ENCODE assay signal across 21 mouse cellular contexts in genomic region chr14:22037498-22038131, GRCm38 (mm10). TPM values are rescaled to one million over a fixed set of nuclear protein-coding genes. Genes with fewer than 3 reads are reported as not detected.
A peak's percentile ranks its signal among the peaks of the same experiment; 100 is the strongest.
DNase-seq lines count a peak whose midpoint lies in the region; ATAC-seq and TF ChIP-seq lines count a peak whose summit lies in the region.
"Had no signal": no experiment of that assay in that cellular context is flagged by ENCODE, and none has a peak within 500 bp of the region (broad histone marks: within the 10 kb centered on the region; RNA-seq: fewer than 3 reads in every experiment).

No protein-coding gene starts in this region.

- peak overlapping the region; percentile 3; the same call in 1 of the 2 replicates for H3K4me3 ChIP-seq in layer of hippocampus, adult 2 months
- H3K4me3 ChIP-seq in forebrain, postnatal 0 days (ENCODE audit: low read depth, low read length): no peak overlapping the region
- no peak overlapping the region for H3K4me3 ChIP-seq in midbrain, embryonic 11.5 days (ENCODE audit: low read depth, low read length)
- no peak overlapping the region for H3K4me3 ChIP-seq in neural tube, embryonic 15.5 days (replicated peaks)
- H3K4me3 ChIP-seq: heart, embryonic 10.5 days had no signal

- WGBS in forebrain, postnatal 0 days: 20% methylated on average over 16 of the region's 16 CpGs
- 65% methylated on average over 16 of the region's 16 CpGs for WGBS in midbrain, embryonic 11.5 days
- 21% methylated on average over 16 of the region's 16 CpGs for WGBS in neural tube, embryonic 15.5 days

- no peak overlapping the region for H3K27ac ChIP-seq in layer of hippocampus, adult 2 months
- H3K27ac ChIP-seq in forebrain, postnatal 0 days (ENCODE audit: low read depth, low read length): peak overlapping the region; percentile 47; the same call in 1 of the 2 replicates
- no peak overlapping the region for H3K27ac ChIP-seq in midbrain, embryonic 11.5 days (ENCODE audit: low read depth, low read length)
- H3K27ac ChIP-seq in neural tube, embryonic 15.5 days (replicated peaks): no peak overlapping the region

- H3K36me3 ChIP-seq in forebrain, postnatal 0 days (ENCODE audit: insufficient read depth): no peaks in the 10 kb centered on the region
- H3K36me3 ChIP-seq in midbrain, embryonic 11.5 days (ENCODE audit: control insufficient read depth, insufficient read depth, low read length): no peaks in the 10 kb centered on the region
- no peaks in the 10 kb centered on the region for H3K36me3 ChIP-seq in neural tube, embryonic 15.5 days
- H3K36me3 ChIP-seq: heart, embryonic 10.5 days had no signal

- H3K4me2 ChIP-seq in forebrain, postnatal 0 days (ENCODE audit: low read depth): 0 out of 2 replicates have a peak overlapping the region, but pooled peaks have one; percentile 2
- no peak overlapping the region for H3K4me2 ChIP-seq in midbrain, embryonic 11.5 days
- H3K4me2 ChIP-seq in neural tube, embryonic 15.5 days: peak overlapping the region; percentile 42
- H3K4me2 ChIP-seq: liver, embryonic 11.5 days; lung, embryonic 14.5 days had no signal

- no peak for DNase-seq in layer of hippocampus, adult 2 months (ENCODE audit: low spot score in 2 of 2)
- no peak for DNase-seq in layer of hippocampus, postnatal 14 days (ENCODE audit: low spot score in 2 of 2)
- peak; percentile 64 for DNase-seq in forebrain, postnatal 0 days
- DNase-seq in midbrain, embryonic 11.5 days (ENCODE audit: low spot score, missing footprints): peak; percentile 85
- DNase-seq in lung, postnatal 25 days (ENCODE audit: low spot score): no peak
- DNase-seq in thymus, postnatal 10 days (ENCODE audit: low spot score in 2 of 2): no peak
- no peak for DNase-seq in kidney, postnatal 25 days
- DNase-seq: adrenal gland, postnatal 36 days; cerebellum, adult 9-10 months; gastrocnemius, postnatal 14 days; heart, postnatal 10 days; kidney, adult 9 months; left cerebral cortex, postnatal 4 days; lung, embryonic 14.5 days; spleen, adult 18-20 months; thymus, adult 18-20 months had no signal

- no peak overlapping the region for H3K9ac ChIP-seq in forebrain, postnatal 0 days
- no peak overlapping the region for H3K9ac ChIP-seq in midbrain, embryonic 11.5 days (ENCODE audit: low read length)
- 0 out of 2 replicates have a peak overlapping the region, but pooled peaks have one; percentile 14 for H3K9ac ChIP-seq in neural tube, embryonic 15.5 days (replicated peaks)
- H3K9ac ChIP-seq: lung, embryonic 14.5 days had no signal

- H3K27me3 ChIP-seq in forebrain, postnatal 0 days (ENCODE audit: insufficient read depth, low read length): peaks cover 49% of the 10 kb centered on the region
- no peaks in the 10 kb centered on the region for H3K27me3 ChIP-seq in midbrain, embryonic 11.5 days (ENCODE audit: control insufficient read depth, insufficient read depth, low read length)
- H3K27me3 ChIP-seq in neural tube, embryonic 15.5 days (replicated peaks): peaks cover 8% of the 10 kb centered on the region; the same call in 1 of the 2 replicates

- H3K4me1 ChIP-seq in forebrain, postnatal 0 days (ENCODE audit: insufficient read depth): no peaks in the 10 kb centered on the region; the same call in 1 of the 2 replicates
- peaks cover 34% of the 10 kb centered on the region for H3K4me1 ChIP-seq in midbrain, embryonic 11.5 days (ENCODE audit: control insufficient read depth, insufficient read depth, low read length)
- H3K4me1 ChIP-seq in neural tube, embryonic 15.5 days: peaks cover 31% of the 10 kb centered on the region

- TF ChIP-seq CTCF in layer of hippocampus, adult 2 months (conservative IDR thresholded peaks at IDR 0.05): no peak
- TF ChIP-seq CTCF in forebrain, postnatal 0 days (IDR thresholded peaks at IDR 0.05; ENCODE audit: low read depth): no peak

- H3K9me3 ChIP-seq in forebrain, postnatal 0 days (ENCODE audit: low read length): no peaks in the 10 kb centered on the region
- H3K9me3 ChIP-seq in midbrain, embryonic 11.5 days (ENCODE audit: control insufficient read depth, low read length): no peaks in the 10 kb centered on the region
- H3K9me3 ChIP-seq in neural tube, embryonic 15.5 days (replicated peaks): no peaks in the 10 kb centered on the region
- H3K9me3 ChIP-seq: heart, embryonic 10.5 days had no signal

- ATAC-seq in forebrain, postnatal 0 days: peak; percentile 57; the same call in 1 of the 2 replicates
- ATAC-seq in midbrain, embryonic 11.5 days (ENCODE audit: low FRiP score): no peak
- no peak; the same call in 1 of the 2 replicates for ATAC-seq in neural tube, embryonic 15.5 days (ENCODE audit: low FRiP score)
- ATAC-seq: activated CD4-positive, CD25-positive, alpha-beta regulatory T cell, adult 4 months; Patski had no signal

RNA-seq across cellular contexts. Expression of gene Lrmda, which starts 18.1 kb away (rescaled TPM):
- total RNA-seq in layer of hippocampus, adult 2 months (2021): 1 to 10 TPM in 1 of 2 experiments, under 1 TPM in 1; 0.87 to 1.5 TPM
- under 1 TPM in 1 of 2 experiments, not detected in 1; 0.95 TPM for total RNA-seq in layer of hippocampus, postnatal 14 days (2021)
- total RNA-seq in forebrain, postnatal 0 days (2014; rRNA removed): 0.15 TPM in 1 of 2 replicates, not detected in the other
- polyA plus RNA-seq in forebrain, postnatal 0 days (2015; fragmentation: Nextera tagmentation; extraction: Ambion mirVana): 0.18 and 0.28 TPM in 2 replicates
- polyA plus RNA-seq in midbrain, embryonic 11.5 days (2014; fragmentation: Nextera tagmentation; extraction: Ambion mirVana): 0.23 and 0.34 TPM in 2 replicates
- polyA plus RNA-seq in neural tube, embryonic 15.5 days (2015; fragmentation: Nextera tagmentation; extraction: Ambion mirVana): 0.49 and 0.68 TPM in 2 replicates
- polyA plus RNA-seq: activated CD4-positive, CD25-positive, alpha-beta regulatory T cell, adult 4 months had no signal

RNA-seq across cellular contexts. Expression of gene Zfp503, which starts 48.2 kb away (rescaled TPM):
- 1 to 10 TPM; 2.2 to 2.5 TPM for total RNA-seq in layer of hippocampus, adult 2 months (2021)
- 1 to 10 TPM; 2.9 TPM for total RNA-seq in layer of hippocampus, postnatal 14 days (2021)
- total RNA-seq in forebrain, postnatal 0 days (2014; rRNA removed): 7.7 and 8.7 TPM in 2 replicates
- polyA plus RNA-seq in forebrain, postnatal 0 days (2015; fragmentation: Nextera tagmentation; extraction: Ambion mirVana): 3.9 and 5.0 TPM in 2 replicates
- polyA plus RNA-seq in midbrain, embryonic 11.5 days (2014; fragmentation: Nextera tagmentation; extraction: Ambion mirVana): 6.2 and 7.5 TPM in 2 replicates
- 12.7 and 12.9 TPM in 2 replicates for polyA plus RNA-seq in neural tube, embryonic 15.5 days (2015; fragmentation: Nextera tagmentation; extraction: Ambion mirVana)
- polyA plus RNA-seq: activated CD4-positive, CD25-positive, alpha-beta regulatory T cell, adult 4 months had no signal

Comparison
In these comparisons a context has a peak if more than half of its experiments do, and no peak if none do; other contexts are left out.
1. DNase-seq: peak in forebrain, postnatal 0 days (single experiment) and midbrain, embryonic 11.5 days (single experiment); none in layer of hippocampus, adult 2 months (0 of 2), layer of hippocampus, postnatal 14 days (0 of 2), lung, postnatal 25 days (single experiment), thymus, postnatal 10 days (0 of 2) and kidney, postnatal 25 days (0 of 2).